Mouse (Mus musculus): ENCODE data around the gene 2900026A02Rik. TPM values are rescaled to one million over a fixed set of nuclear protein-coding genes. Genes with fewer than 3 reads are reported as not detected.

Gene 2900026A02Rik
- polyA plus RNA-seq, 1 experiment: 2.2 TPM

DNA sequence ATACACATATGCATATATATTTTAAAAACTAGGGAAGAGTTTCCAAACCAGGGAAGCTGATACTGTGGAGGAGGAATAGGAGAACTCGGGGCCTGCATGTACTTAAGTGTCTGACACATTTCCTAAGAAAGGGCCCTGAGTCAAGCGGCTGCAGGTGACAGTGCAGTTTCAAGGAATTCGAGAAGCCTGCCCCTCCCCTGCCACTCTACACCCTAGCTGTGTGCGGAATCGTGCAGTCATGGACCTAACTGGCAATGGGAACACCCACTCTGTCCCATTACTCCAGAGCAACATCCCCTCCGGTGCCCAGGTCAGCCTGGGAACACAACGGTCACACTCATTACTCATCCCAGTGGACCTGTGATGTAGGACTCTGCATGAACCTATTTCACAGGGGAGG is 114.4 kb downstream of the 2900026A02Rik start:
- Histone ChIP-seq H3K4me1 (ENCODE audit: control insufficient read depth, insufficient read depth, low read length) (no peaks in the 10 kb centered on the region; the same call in 1 of the 2 replicates), H3K36me3 (ENCODE audit: control insufficient read depth, insufficient read depth, low read length) (no peaks in the 10 kb centered on the region), H3K27ac (ENCODE audit: control insufficient read depth, insufficient read depth, low read depth, low read length) (no peak overlapping the region), H3K27me3 (ENCODE audit: control insufficient read depth, insufficient read depth, low read length) (no peaks in the 10 kb centered on the region), H3K4me3 (ENCODE audit: control insufficient read depth, low read depth, low read length) (no peak overlapping the region)
- TF ChIP-seq POLR2A (IDR thresholded peaks at IDR 0.05; ENCODE audit: control insufficient read depth, low read depth, low read length) (no peak), CTCF (IDR thresholded peaks at IDR 0.05; ENCODE audit: control insufficient read depth, insufficient read depth, insufficient replicate concordance, low read depth, low read length) (no peak)

DNA sequence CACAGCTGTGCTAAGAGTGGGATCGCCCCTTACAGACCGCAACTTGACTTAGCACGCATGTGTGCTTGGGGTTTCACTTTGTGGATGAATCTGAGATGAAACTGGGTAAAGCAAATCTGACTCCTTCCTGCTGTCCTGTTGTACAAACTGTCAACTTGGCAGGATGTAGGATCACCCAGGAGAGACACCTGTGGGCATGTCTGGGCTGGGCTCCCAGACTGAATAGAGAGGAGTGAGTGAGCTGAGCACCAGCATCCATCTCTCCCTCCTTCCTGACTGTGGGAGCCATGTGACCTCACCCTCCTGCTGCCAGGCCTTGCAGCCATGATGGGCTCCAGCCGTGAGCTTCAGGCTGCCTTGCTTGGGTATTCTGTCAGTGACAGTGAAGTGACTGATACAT is 115.6 kb downstream of the 2900026A02Rik start:
- Histone ChIP-seq H3K36me3 (ENCODE audit: control insufficient read depth, insufficient read depth, low read length) (no peaks in the 10 kb centered on the region), H3K4me1 (ENCODE audit: control insufficient read depth, insufficient read depth, low read length) (no peaks in the 10 kb centered on the region; the same call in 1 of the 2 replicates), H3K27me3 (ENCODE audit: control insufficient read depth, insufficient read depth, low read length) (no peaks in the 10 kb centered on the region), H3K27ac (ENCODE audit: control insufficient read depth, insufficient read depth, low read depth, low read length) (no peak overlapping the region), H3K4me3 (ENCODE audit: control insufficient read depth, low read depth, low read length) (no peak overlapping the region)
- no peak for TF ChIP-seq POLR2A (IDR thresholded peaks at IDR 0.05; ENCODE audit: control insufficient read depth, low read depth, low read length)
- no peak for TF ChIP-seq CTCF (IDR thresholded peaks at IDR 0.05; ENCODE audit: control insufficient read depth, insufficient read depth, insufficient replicate concordance, low read depth, low read length)

DNA sequence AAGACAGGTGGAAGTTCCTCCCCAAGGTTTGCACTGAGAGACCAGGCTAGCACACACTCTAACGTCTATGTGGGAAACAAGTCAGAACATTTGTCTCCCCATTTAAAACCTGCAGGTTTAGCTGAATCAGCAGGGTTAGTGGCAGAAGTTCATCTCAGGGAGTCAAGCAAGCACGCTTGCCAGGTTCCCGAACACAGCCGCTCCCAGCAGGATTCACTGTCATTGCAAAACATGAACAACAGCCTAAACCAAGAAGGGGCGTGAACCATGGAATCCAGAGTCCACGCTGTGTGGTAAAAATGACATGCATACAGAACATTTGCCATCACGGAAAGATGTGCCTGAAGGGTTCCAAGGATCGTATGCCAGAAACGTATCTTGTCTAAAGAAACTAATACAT is 116.0 kb downstream of the 2900026A02Rik start:
- Histone ChIP-seq H3K27me3 (ENCODE audit: control insufficient read depth, insufficient read depth, low read length) (no peaks in the 10 kb centered on the region), H3K36me3 (ENCODE audit: control insufficient read depth, insufficient read depth, low read length) (no peaks in the 10 kb centered on the region), H3K4me1 (ENCODE audit: control insufficient read depth, insufficient read depth, low read length) (no peaks in the 10 kb centered on the region; the same call in 1 of the 2 replicates), H3K27ac (ENCODE audit: control insufficient read depth, insufficient read depth, low read depth, low read length) (no peak overlapping the region), H3K4me3 (ENCODE audit: control insufficient read depth, low read depth, low read length) (no peak overlapping the region)
- no peak for TF ChIP-seq CTCF (IDR thresholded peaks at IDR 0.05; ENCODE audit: control insufficient read depth, insufficient read depth, insufficient replicate concordance, low read depth, low read length)
- TF ChIP-seq POLR2A (IDR thresholded peaks at IDR 0.05; ENCODE audit: control insufficient read depth, low read depth, low read length): no peak

DNA sequence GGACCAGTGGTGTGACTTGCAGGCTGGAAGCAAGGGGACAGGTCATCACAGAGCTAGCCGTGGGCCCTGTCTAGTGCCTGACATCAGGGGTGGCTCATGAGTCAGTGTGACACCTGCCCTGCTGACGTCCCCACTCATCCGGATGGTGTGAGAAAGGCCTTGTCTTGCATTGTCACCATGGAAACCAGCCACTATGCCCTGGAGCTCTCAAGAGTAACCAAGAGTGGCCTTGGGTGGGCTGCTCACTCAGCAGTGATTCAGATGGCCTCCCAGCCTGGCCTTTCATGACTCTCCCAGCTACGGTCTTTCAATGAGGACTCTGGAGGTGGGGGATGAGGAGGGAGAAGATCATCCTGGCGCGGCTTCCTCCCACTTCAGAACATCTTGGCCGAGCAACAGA is 118.6 kb downstream of the 2900026A02Rik start:
- Histone ChIP-seq H3K36me3 (ENCODE audit: control insufficient read depth, insufficient read depth, low read length) (no peaks in the 10 kb centered on the region), H3K27ac (ENCODE audit: control insufficient read depth, insufficient read depth, low read depth, low read length) (no peak overlapping the region), H3K27me3 (ENCODE audit: control insufficient read depth, insufficient read depth, low read length) (no peaks in the 10 kb centered on the region), H3K4me1 (ENCODE audit: control insufficient read depth, insufficient read depth, low read length) (no peaks in the 10 kb centered on the region; the same call in 1 of the 2 replicates), H3K4me3 (ENCODE audit: control insufficient read depth, low read depth, low read length) (no peak overlapping the region)
- TF ChIP-seq CTCF (IDR thresholded peaks at IDR 0.05; ENCODE audit: control insufficient read depth, insufficient read depth, insufficient replicate concordance, low read depth, low read length) (no peak), POLR2A (IDR thresholded peaks at IDR 0.05; ENCODE audit: control insufficient read depth, low read depth, low read length) (no peak)

DNA sequence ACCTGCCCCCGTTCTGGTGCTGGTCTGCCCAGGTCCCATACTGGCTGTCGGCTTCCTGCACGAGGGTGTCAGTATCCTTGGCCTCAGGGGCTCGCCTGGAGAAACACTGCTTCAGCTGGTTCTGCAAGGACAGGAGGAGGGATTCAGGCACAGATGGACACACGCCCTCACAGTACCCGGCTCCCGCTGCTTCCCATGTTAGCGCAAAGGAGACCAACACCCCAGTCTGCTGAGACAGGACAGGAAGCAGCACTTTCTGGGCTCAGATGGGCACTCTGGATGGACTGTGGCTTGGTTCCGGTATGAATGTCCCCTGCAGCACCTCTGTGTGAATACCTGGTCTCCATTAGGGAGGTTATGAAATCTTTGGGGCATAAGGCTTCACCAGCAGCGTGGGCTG is 119.6 kb downstream of the 2900026A02Rik start:
- H3K4me1 ChIP-seq (ENCODE audit: control insufficient read depth, insufficient read depth, low read length): no peaks in the 10 kb centered on the region
- TF ChIP-seq CTCF (IDR thresholded peaks at IDR 0.05; ENCODE audit: control insufficient read depth, insufficient read depth, insufficient replicate concordance, low read depth, low read length) (no peak), POLR2A (IDR thresholded peaks at IDR 0.05; ENCODE audit: control insufficient read depth, low read depth, low read length) (no peak)
- H3K27me3 ChIP-seq (ENCODE audit: control insufficient read depth, insufficient read depth, low read length): no peaks in the 10 kb centered on the region
- no peak overlapping the region for H3K4me3 ChIP-seq (ENCODE audit: control insufficient read depth, low read depth, low read length)
- no peak overlapping the region for H3K27ac ChIP-seq (ENCODE audit: control insufficient read depth, insufficient read depth, low read depth, low read length)
- no peaks in the 10 kb centered on the region for H3K36me3 ChIP-seq (ENCODE audit: control insufficient read depth, insufficient read depth, low read length)

DNA sequence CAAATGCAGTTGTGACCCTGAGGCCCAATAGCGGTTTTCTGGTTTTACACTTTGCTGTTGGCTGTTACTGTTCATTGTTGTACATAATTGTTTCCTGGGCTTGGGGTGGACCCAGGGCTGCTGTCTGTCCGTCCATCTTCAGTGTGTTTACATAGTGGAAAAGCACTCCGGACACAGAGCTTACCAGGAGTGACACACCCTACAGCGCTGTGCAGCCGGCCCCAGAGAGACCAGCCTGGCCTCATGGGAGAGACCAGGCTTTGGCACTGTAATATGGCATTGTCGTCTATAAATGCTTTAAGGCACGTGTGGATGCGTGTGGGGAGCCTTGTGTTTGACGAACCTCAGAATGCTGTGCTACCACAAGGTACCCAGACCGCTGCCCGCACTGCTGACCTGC is 120.6 kb downstream of the 2900026A02Rik start:
- TF ChIP-seq CTCF (IDR thresholded peaks at IDR 0.05; ENCODE audit: control insufficient read depth, insufficient read depth, insufficient replicate concordance, low read depth, low read length) (no peak), POLR2A (IDR thresholded peaks at IDR 0.05; ENCODE audit: control insufficient read depth, low read depth, low read length) (no peak)
- H3K4me3 ChIP-seq (ENCODE audit: control insufficient read depth, low read depth, low read length): no peak overlapping the region
- no peaks in the 10 kb centered on the region for H3K4me1 ChIP-seq (ENCODE audit: control insufficient read depth, insufficient read depth, low read length)
- H3K36me3 ChIP-seq (ENCODE audit: control insufficient read depth, insufficient read depth, low read length): no peaks in the 10 kb centered on the region
- no peaks in the 10 kb centered on the region for H3K27me3 ChIP-seq (ENCODE audit: control insufficient read depth, insufficient read depth, low read length)
- no peak overlapping the region for H3K27ac ChIP-seq (ENCODE audit: control insufficient read depth, insufficient read depth, low read depth, low read length)

DNA sequence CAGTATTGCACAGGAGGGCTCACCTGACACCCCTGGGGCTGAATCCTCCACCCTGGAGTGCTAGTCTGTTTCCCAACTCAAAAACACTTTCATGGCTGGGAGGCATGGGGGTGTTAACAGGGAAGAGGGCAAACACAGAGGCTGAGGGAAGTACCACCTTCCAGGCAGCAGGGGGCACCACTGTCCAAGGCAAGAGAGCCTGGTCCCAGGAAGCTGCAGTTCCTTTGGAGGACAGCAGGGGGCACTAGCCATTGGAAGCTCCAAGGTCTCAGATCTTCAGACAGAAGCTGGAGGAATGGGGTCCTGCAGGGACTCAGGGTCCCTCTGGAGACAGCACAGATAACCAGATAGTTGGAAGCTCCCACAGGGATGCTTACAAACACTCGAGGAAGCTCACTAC is 121.5 kb downstream of the 2900026A02Rik start:
- H3K4me3 ChIP-seq (ENCODE audit: control insufficient read depth, low read depth, low read length): no peak overlapping the region
- no peaks in the 10 kb centered on the region for H3K36me3 ChIP-seq (ENCODE audit: control insufficient read depth, insufficient read depth, low read length)
- no peaks in the 10 kb centered on the region for H3K27me3 ChIP-seq (ENCODE audit: control insufficient read depth, insufficient read depth, low read length)
- no peaks in the 10 kb centered on the region for H3K4me1 ChIP-seq (ENCODE audit: control insufficient read depth, insufficient read depth, low read length)
- TF ChIP-seq CTCF (IDR thresholded peaks at IDR 0.05; ENCODE audit: control insufficient read depth, insufficient read depth, insufficient replicate concordance, low read depth, low read length): peak; percentile 100
- TF ChIP-seq POLR2A (IDR thresholded peaks at IDR 0.05; ENCODE audit: control insufficient read depth, low read depth, low read length): no peak
- H3K27ac ChIP-seq (ENCODE audit: control insufficient read depth, insufficient read depth, low read depth, low read length): no peak overlapping the region

DNA sequence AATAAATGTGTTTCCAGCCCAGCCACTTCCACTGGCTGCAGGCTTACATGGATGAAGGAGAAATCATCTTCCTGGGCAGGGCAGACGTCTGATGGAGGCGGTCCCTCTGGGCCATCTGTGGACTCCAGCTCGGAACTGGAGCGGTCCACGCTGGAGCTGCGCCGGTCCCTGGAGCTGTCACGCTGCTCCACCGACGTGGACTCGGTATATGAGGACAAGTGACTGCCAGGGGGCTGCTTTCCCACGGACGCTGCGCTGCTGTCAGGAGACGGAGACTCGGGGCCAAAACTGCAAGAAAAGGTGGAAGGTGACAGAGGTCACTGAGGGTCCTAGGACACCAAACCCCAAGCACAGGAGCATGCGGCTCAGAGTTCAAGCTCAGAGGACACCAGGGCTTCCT is 123.5 kb downstream of the 2900026A02Rik start:
- Histone ChIP-seq H3K4me1 (ENCODE audit: control insufficient read depth, insufficient read depth, low read length) (no peaks in the 10 kb centered on the region), H3K27me3 (ENCODE audit: control insufficient read depth, insufficient read depth, low read length) (no peaks in the 10 kb centered on the region), H3K4me3 (ENCODE audit: control insufficient read depth, low read depth, low read length) (no peak overlapping the region), H3K27ac (ENCODE audit: control insufficient read depth, insufficient read depth, low read depth, low read length) (no peak overlapping the region), H3K36me3 (ENCODE audit: control insufficient read depth, insufficient read depth, low read length) (no peaks in the 10 kb centered on the region)
- TF ChIP-seq POLR2A (IDR thresholded peaks at IDR 0.05; ENCODE audit: control insufficient read depth, low read depth, low read length): no peak
- TF ChIP-seq CTCF (IDR thresholded peaks at IDR 0.05; ENCODE audit: control insufficient read depth, insufficient read depth, insufficient replicate concordance, low read depth, low read length): no peak

Data from testis, adult 2 months (tissue).